Mouse (Mus musculus) G1E (cell line): ENCODE results near the gene Nfatc2ip.

Experiments
- CTCF ChIP-seq: IDR thresholded peaks from 2 replicates; pipeline ENCODE4 v1.5.1; 2012; ENCODE audit warnings: low read depth, low read length, inconsistent platforms, mixed read lengths
- TAL1 ChIP-seq: conservative IDR thresholded peaks from 2 replicates; pipeline ENCODE4 v1.6.1; 2012; ENCODE audit warnings: low read depth, low read length, inconsistent platforms, mixed read lengths

DNA sequence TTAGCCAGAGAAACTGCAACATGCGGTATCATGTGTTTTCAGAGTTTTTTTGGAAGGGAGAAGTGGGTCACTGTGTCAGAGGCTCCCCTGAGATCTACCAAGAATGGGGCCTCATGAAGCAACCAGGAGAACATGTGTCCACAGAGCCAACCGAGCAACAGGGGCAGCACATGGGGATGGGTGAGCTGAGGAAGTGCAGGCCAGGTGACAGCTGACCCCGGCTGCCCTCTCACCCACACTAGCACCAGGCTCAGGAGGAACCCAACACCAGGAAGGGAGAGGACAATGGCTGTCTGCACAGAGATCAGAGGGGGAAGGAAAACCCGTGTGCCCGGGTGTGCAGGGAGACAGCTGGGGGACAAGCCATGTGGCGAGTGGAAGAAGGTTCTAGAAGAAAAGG lies 22.0 kb downstream of the Nfatc2ip start:
- no peak for TF ChIP-seq CTCF
- TF ChIP-seq TAL1, result no peak
